Mouse (Mus musculus) B cell, adult 2 months (primary cell): Measurements from ENCODE around the gene Dhx35.

Experiments
- DNase-seq, 2 experiments: peaks; one replicate each; pipeline ENCODE4 v3.0.0; 2022

The Dhx35 gene

DNA sequence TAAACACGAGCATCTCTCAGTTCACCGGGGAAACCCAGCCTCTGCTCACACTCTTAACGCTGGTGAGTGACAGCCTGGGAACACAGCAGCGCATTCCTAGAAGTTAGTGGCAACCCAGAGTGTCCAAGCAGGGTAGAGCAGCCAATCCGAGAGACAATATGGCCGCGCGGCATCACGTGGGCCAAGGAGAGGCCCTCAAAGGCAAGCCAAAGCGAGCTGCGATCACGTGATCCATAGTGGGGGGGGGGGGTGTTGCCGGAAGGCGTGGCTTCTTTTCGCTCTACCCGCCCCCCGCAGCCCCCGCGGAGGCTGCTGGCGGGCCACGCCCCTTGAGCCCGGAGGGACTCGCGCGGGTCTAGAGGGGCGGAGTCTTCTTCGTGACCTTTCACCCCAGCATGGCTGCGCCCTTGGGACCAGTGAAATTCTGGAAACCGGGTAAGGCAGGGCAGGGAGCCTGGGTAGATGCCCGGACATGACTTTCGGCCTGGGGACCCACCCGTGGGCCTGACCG is at the start of gene Dhx35:
TSS of gene Dhx35 (plus strand) at position 314 of the 511 bp plus-strand sequence.
- peak; percentile 94 to 95 for DNase-seq

DNA sequence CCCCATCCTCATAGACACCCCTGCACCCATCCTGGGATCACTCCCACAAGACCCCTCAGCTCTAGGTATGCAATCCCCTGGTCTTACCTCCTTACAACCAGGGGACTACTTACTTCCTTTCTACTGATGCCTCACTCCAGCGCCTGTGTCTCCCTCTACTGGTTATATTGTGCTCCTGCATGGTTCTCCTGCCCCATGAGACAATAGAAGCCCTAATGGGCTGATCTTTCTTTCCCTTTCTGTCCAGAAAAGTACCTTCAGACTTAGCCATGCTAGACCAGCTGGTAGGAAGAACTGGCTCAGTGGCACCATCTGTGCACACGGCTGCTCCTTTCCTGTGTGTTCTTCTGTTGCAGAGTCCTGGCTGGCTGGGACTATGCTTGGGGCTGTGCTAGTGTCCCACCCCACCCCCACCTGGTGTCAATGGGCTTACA is 49.5 kb upstream of the Dhx35 start:
- DNase-seq = peak; percentile 70 to 71

DNA sequence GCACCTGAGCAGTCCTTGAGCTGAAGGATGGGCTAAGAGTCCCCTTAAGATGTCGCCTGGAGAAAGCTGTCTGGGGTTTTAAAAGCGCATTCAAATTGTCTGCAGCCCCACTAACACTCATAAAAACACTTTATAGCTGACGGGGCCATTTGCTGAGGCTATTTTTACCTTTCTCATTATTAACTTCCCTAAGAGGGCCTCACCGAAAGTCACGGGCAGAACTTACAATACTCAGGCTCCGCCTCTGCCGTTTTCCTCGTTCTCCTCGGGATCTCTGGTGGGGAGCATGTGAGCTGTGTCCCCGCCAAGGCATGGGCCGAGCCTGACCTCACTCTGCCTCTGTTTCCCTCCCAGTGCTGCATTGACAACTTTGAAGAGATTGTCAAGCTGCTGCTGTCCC is 48.4 kb upstream of the Dhx35 start:
- DNase-seq = no peak

- no peak for DNase-seq
Observed at GRCm38 (mm10) chr2:158749366-158749765, 45.2 kb upstream of the Dhx35 start.

- DNase-seq = no peak
Observed at GRCm38 (mm10) chr2:158760231-158760630, 34.4 kb upstream of the Dhx35 start.

GRCm38 (mm10) chr2:158762339-158762738 is 32.3 kb upstream of the Dhx35 start:
- no peak for DNase-seq

DNA sequence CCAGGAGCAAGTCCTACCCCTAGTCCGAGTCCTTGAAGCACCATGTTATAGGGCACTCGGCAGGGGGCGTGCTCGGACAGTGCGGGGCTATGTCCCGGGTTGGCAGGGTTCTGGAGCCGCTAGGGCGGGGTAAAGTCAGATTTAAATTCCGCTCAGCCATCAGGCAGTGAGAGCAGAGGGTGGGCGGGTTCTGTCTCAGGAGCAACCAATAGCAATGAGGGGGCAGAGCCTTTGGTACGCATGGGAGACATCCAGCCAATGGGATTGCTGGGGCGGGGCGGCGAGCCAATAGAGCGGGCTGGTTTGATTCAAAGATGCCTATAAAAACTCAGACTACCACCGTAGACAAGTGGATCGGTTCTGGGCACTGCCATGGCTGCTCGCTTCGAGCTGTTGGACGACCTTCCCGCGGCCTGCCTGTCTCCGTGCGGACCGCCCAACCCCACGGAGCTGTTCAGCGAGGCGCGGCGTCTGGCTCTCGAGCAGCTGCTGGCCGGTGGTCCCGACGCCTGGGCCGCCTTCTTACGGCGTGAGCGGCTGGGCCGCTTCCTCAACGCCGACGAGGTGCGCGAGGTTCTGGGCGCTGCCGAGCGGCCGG is 26.8 kb upstream of the Dhx35 start, which contains the start of gene Fam83d:
TSS of gene Fam83d (plus strand) at position 352 of the 598 bp plus-strand sequence.
- peak; percentile 91 to 95 for DNase-seq

DNA sequence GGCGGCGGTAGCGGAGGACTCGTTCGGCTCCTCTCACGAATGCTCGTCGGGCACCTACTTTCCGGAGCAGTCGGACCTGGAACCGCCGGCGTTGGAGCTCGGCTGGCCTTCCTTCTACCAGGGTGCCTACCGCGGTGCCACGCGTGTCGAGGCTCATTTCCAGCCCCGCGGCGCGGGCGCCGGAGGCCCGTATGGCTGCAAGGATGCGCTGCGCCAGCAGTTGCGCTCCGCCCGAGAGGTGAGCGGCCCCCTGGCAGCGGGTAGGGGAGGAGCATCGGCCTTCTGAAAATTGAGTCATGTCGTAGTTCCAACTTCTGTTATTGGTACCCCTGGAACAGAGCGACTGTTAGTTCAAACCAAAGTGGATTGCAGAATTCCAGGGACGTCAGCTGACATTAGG is 26.3 kb upstream of the Dhx35 start:
- DNase-seq = peak; percentile 62 to 65

DNA sequence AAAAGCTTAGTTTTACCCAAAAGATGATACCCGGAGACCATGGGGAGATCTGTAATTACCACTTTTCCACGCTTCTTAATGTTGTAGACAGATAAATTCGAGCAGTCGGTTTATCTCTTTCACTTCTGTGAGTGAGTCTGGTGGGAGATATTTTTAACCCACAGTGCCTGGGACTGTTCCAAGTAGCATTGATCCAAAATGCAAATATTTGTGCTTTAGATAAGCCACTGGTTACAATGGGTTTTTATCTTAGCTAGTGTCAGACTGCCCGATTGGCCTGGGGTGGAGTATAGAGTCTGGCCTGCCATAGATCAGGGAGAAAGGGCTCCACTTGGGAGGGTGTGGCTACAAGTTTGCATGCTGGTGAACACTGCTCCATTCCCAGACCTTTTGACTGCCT is 25.8 kb upstream of the Dhx35 start:
- no peak for DNase-seq

GRCm38 (mm10) chr2:158770126-158770757 is 24.4 kb upstream of the Dhx35 start:
- DNase-seq = no peak

DNA sequence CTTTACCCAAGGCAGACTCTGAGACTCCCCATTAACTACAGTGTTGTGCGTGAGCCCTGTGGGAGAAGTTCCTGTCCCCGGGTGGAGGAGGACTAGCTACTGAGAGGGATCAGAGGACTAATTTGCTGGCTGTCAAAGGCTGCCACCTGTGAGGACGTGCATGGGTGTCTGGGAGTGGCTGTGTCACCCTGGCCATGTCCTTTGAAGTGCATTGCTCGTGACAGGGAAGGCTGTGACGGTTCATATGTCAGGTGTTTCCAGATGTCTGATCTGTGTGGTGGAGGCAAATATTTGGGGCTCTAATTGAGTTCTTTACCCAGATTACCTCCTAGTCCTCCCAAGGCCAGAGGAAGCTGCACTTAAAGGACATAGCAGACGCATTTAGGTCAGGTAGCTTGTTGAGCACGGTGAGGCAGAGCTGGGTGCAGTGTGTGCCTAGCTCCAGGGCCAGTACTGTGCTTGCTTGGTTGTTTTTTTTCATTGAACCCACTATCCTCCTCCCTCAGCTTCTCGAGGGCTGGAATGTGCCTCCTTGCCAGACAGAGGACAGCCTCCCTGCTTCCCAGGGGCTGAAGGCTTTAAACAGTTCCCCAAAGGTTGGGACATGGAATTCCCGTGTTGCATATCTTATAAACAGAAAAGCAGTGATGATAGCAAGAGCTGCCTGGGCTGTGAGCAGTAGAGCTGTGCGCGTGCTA is 23.4 kb upstream of the Dhx35 start:
- DNase-seq = no peak

DNA sequence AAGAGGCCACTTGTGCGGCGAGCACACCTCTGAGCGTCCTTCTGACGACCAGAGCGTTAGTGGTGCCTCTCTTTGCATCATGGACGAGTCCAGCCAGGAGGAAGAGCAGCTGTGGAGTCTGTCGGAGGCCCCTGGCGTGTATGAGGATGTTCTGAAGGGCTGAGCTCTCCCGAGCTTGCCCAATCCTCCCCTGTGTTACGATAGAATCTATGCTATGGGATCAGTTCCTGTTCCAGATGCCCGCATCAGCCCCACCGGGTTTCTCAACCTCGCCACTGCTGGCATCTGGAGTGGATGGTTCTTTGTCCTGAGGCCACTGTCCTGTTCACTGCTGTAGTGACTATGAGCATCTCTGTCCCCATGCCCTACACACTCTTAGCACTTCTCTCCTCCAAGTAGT is 21.8 kb upstream of the Dhx35 start:
- DNase-seq = no peak

DNA sequence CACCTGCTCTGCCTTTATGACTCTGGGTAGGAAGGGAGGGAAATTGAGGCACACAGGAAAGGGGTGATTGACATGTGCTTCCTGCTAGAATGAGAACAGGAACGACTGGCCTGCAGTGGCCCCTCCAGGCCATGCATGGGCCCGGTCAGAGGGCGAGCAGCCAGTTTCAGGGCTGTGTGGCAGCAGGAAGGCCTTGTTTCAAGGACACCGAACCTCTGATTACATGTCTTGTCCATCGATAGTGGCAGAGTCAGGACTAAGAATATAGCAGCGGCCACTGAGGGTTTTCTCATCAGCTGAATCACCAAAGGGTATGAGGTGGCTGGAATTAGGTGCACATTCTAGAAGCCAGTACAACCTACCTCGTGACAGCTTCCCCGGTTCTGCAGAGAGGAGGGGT is 19.7 kb upstream of the Dhx35 start:
- DNase-seq = no peak

- DNase-seq = no peak
Observed at GRCm38 (mm10) chr2:158776716-158777115, 17.9 kb upstream of the Dhx35 start.

- no peak for DNase-seq
Observed at GRCm38 (mm10) chr2:158777490-158777889, 17.1 kb upstream of the Dhx35 start.

GRCm38 (mm10) chr2:158778349-158778748 is 16.3 kb upstream of the Dhx35 start:
- no peak for DNase-seq

DNA sequence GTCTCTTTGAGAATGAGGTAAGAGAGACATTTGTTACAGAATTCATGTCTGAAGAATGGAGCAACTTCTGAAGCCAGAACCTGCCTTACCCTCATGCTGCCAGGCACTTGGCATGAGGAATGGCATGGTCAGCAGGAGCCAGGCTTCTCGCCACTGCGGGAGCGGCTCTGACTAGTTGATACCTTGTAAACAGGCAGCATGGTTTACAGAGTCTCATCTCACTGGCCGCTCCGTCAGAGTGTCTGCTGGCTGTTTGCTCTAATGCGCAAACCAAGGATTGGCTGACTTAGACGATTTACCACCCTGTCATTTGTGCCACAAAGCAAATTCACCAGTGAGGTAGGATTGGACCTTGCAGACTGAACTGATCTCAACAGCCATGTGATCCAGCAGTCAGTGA is 13.5 kb upstream of the Dhx35 start:
- DNase-seq = no peak

DNA sequence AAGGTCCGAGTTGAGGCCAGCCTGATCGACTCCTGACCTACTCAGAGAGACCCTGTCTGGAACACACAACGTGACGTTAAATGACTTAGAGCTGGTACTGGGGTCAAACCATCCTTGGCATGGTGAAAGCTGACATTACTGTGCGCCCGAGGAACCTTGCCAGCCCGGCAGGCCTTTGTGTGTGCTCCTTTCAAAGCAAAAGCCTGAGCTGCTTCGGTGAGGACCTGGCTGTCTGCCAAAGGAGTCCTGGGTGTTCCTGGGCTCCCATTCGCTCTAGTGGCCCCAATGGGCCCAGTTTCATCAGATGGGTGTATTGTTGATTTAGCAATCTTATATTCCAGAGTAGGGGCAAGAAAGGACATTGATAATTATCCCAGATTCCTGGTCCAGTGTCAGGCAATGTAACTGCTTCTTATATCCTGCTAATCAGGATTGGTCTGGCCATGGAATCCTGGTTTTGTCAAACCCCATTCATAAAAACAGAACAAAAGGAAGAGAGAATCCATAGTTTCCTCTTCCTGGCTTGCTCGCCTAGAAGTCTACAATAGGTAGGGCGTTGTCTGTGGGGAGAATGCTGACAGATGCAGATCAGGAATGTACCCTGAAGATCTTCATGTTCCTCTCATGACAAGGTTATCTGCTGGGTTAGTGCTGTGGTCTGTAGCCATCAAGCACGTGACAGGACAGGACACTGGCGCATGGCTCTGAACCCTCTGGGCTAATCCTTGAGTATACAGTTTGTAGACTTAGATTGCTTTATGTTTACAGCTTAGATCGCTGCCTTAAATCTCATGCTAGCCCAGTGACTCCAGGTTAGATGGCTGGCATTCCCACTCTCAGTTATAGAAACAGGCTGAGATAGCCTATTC is 7.4 kb upstream of the Dhx35 start:
- no peak for DNase-seq

DNA sequence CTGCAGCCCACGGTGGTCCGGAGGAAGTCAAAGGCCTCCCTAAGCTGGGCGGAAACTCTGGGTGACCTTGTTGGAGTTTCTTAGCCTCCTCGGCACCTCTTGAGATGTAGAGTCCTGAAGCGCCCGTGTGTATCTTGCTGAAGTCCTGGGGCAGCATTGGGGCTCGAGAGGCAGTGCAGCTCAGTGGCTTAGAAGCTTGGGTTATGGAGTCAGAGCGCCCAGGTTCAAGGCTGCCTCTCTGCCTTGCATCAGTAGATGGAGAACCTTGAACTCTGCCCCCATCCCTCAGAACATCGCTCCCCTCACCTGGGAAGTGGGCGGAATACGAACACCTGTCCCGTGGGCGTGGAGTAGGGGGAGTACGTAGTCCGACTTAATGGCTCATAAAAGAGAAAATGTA is 436 bp downstream of the Dhx35 start:
- DNase-seq = no peak

DNA sequence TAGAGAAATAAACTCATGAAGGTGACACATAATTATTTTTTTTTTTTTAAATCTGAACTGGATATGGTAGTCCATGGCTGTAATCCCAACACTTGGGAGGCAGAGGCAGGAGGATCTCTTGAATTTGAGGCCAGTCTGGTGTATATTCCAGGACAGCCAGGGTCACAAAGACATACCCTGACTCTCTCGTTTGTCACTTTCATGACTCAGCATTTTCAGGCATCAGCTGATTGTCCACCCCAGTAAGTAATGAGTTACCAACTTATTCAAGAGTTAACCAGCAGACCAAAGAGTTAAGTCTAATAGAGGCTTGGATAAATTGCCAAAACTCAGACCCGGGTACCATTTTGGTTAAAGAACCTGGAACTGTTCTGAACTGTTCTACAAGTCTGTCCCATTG is 1.3 kb downstream of the Dhx35 start:
- no peak for DNase-seq

- DNase-seq = no peak
Observed at GRCm38 (mm10) chr2:158799328-158799727, 4.7 kb downstream of the Dhx35 start.

GRCm38 (mm10) chr2:158800788-158801187 is 6.2 kb downstream of the Dhx35 start:
- no peak for DNase-seq

DNA sequence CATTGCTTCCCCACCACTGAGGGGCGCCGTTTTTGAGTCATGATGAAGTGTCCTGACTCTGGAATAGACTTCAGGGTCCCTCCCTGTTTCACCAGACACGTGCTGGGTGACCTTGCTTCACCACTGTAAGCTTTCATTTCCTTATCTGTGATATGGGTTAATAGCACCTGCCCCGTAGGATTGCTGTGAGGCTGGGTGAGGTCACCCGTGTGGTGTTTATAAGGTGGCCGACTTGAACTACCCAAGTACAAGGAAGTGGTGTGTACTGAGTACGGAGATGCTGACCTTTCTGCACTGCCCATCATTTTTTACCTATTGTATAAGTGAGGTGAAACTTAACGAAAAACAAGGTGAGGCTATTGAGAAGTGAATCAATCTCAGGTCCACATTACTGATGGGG is 9.0 kb downstream of the Dhx35 start:
- no peak for DNase-seq
